Mouse (Mus musculus) forebrain, embryonic 11.5 days (tissue): Measurements from ENCODE around the gene Sec13. TPM values are rescaled to one million over a fixed set of nuclear protein-coding genes. Genes with fewer than 3 reads are reported as not detected.

ENCODE experiments used
- ATAC-seq: fragments of 200-750 bp; cut with Nextera tagmentation; replicated peaks from 2 replicates; pipeline ENCODE4 v1.8.0; 2017; ENCODE audit warnings: moderate TSS enrichment; ENCODE audit not compliant: low FRiP score
- DNase-seq: peaks from one replicate; pipeline ENCODE4 v3.0.0-alpha.2; 2017; ENCODE audit warnings: low spot score
- H3K27ac ChIP-seq: fragments of 300-500 bp; sonication (generic); 2 replicates; pipeline ENCODE4 v1.5.1; 2014; ENCODE audit warnings: low read depth, low read length
- H3K27me3 ChIP-seq: fragments of 300-500 bp; sonication (generic); 2 replicates; pipeline ENCODE4 v1.6.1; 2014; ENCODE audit warnings: mild to moderate bottlenecking, low read length, mixed read lengths; ENCODE audit not compliant: control insufficient read depth, insufficient read depth
- H3K36me3 ChIP-seq: fragments of 300-500 bp; sonication (generic); 2 replicates; pipeline ENCODE4 v1.6.1; 2014; ENCODE audit warnings: mild to moderate bottlenecking, low read length, moderate library complexity, mixed read lengths; ENCODE audit not compliant: control insufficient read depth, insufficient read depth
- H3K4me1 ChIP-seq: fragments of 300-500 bp; sonication (generic); replicated peaks from 2 replicates; pipeline ENCODE4 v1.6.1; 2014; ENCODE audit warnings: low read length, mixed read lengths; ENCODE audit not compliant: control insufficient read depth, insufficient read depth
- H3K4me2 ChIP-seq: fragments of 300-500 bp; sonication (generic); 2 replicates; pipeline ENCODE4 v1.6.1; 2014; ENCODE audit warnings: low read depth, mild to moderate bottlenecking, low read length, moderate library complexity, mixed read lengths; ENCODE audit not compliant: severe bottlenecking
- H3K4me3 ChIP-seq: fragments of 300-500 bp; sonication (generic); 2 replicates; pipeline ENCODE4 v1.5.1; 2014; ENCODE audit warnings: low read depth, low read length
- H3K9ac ChIP-seq: fragments of 300-500 bp; sonication (generic); 2 replicates; pipeline ENCODE4 v1.6.1; 2014; ENCODE audit warnings: low read length
- H3K9me3 ChIP-seq: fragments of 300-500 bp; sonication (generic); 2 replicates; pipeline ENCODE4 v1.6.1; 2016; ENCODE audit warnings: low read length, mixed read lengths; ENCODE audit not compliant: control insufficient read depth
- WGBS: fragments of 180-500 bp; shearing (Covaris S2); extraction: QIAGEN DNeasy Blood & Tissue Kit; methylation state at CpG from one replicate; pipeline ENCODE4 v1.1.7; 2014; 5-methylcytosine and 5-hydroxymethylcytosine counted together
- polyA plus RNA-seq: library from polyadenylated mRNA; unstranded; fragments of >200 nt; fragmentation: Nextera tagmentation; extraction: Ambion mirVana; gene quantifications from 2 replicates; pipeline ENCODE4 v1.2.1, GENCODE M21; 2014

Gene Sec13
- polyA plus RNA-seq, 1 experiment from 2014 or later: 248 TPM

- H3K27ac ChIP-seq: no peak overlapping the region
- peak overlapping the region; percentile 54; the same call in 1 of the 2 replicates for H3K9ac ChIP-seq
- H3K27me3 ChIP-seq: no peaks in the 10 kb centered on the region
- DNase-seq (no peak), ATAC-seq (no peak)
- H3K9me3 ChIP-seq: no peaks in the 10 kb centered on the region
- H3K4me3 ChIP-seq: peak overlapping the region; percentile 84
- WGBS: 74% methylated on average over 4 of the region's 4 CpGs
- H3K4me2 ChIP-seq: peak overlapping the region; percentile 98
- H3K4me1 ChIP-seq: peaks cover 13% of the 10 kb centered on the region
- no peaks in the 10 kb centered on the region for H3K36me3 ChIP-seq
These were observed 44.7 kb downstream of the Sec13 start for GRCm38 (mm10) chr6:113695766-113696355.

- Histone ChIP-seq H3K9ac (no peak overlapping the region), H3K27me3 (no peaks in the 10 kb centered on the region), H3K9me3 (no peaks in the 10 kb centered on the region), H3K4me3 (no peak overlapping the region), H3K36me3 (no peaks in the 10 kb centered on the region), H3K4me1 (peaks cover 13% of the 10 kb centered on the region), H3K4me2 (no peak overlapping the region), H3K27ac (no peak overlapping the region)
- DNase-seq (no peak), ATAC-seq (no peak)
- 73% methylated on average over 1 of the region's 1 CpGs for WGBS
These were observed 45.3 kb downstream of the Sec13 start for GRCm38 (mm10) chr6:113695203-113695602.

- 94% methylated on average over 5 of the region's 5 CpGs for WGBS
- Histone ChIP-seq H3K4me3 (no peak overlapping the region), H3K4me2 (no peak overlapping the region), H3K36me3 (no peaks in the 10 kb centered on the region), H3K27ac (no peak overlapping the region), H3K9ac (no peak overlapping the region), H3K4me1 (peaks cover 6% of the 10 kb centered on the region), H3K9me3 (no peaks in the 10 kb centered on the region), H3K27me3 (no peaks in the 10 kb centered on the region)
- ATAC-seq: no peak
- DNase-seq: no peak
These were observed 47.2 kb downstream of the Sec13 start for GRCm38 (mm10) chr6:113693377-113693776.

GRCm38 (mm10) chr6:113692661-113693133, 47.8 kb downstream of the Sec13 start:
- Histone ChIP-seq H3K4me3 (no peak overlapping the region), H3K4me1 (no peaks in the 10 kb centered on the region; the same call in 1 of the 2 replicates), H3K9ac (no peak overlapping the region), H3K9me3 (no peaks in the 10 kb centered on the region), H3K4me2 (no peak overlapping the region), H3K27ac (no peak overlapping the region), H3K27me3 (no peaks in the 10 kb centered on the region), H3K36me3 (no peaks in the 10 kb centered on the region)
- ATAC-seq (no peak), DNase-seq (no peak)
- WGBS: 83% methylated on average over 5 of the region's 5 CpGs

- Histone ChIP-seq H3K27ac (peak overlapping the region; percentile 21; the same call in 1 of the 2 replicates), H3K4me3 (no peak overlapping the region), H3K9me3 (no peaks in the 10 kb centered on the region), H3K4me1 (no peaks in the 10 kb centered on the region; the same call in 1 of the 2 replicates), H3K9ac (no peak overlapping the region), H3K27me3 (no peaks in the 10 kb centered on the region), H3K36me3 (no peaks in the 10 kb centered on the region), H3K4me2 (no peak overlapping the region; the same call in 1 of the 2 replicates)
- ATAC-seq: no peak
- WGBS: 78% methylated on average over 4 of the region's 4 CpGs
- no peak for DNase-seq
These were observed 49.5 kb downstream of the Sec13 start for GRCm38 (mm10) chr6:113691084-113691462.

- no peak overlapping the region; the same call in 1 of the 2 replicates for H3K4me2 ChIP-seq
- ATAC-seq (0 out of 2 replicates have a peak, but pooled peaks have one; percentile 33), DNase-seq (peak; percentile 64)
- no peaks in the 10 kb centered on the region for H3K4me1 ChIP-seq
- 0 out of 2 replicates have a peak overlapping the region, but pooled peaks have one; percentile 17 for H3K9ac ChIP-seq
- no peaks in the 10 kb centered on the region for H3K36me3 ChIP-seq
- H3K27me3 ChIP-seq: no peaks in the 10 kb centered on the region
- WGBS: 19% methylated on average over 14 of the region's 14 CpGs
- H3K9me3 ChIP-seq: no peaks in the 10 kb centered on the region
- peak overlapping the region; percentile 25; the same call in 1 of the 2 replicates for H3K27ac ChIP-seq
- H3K4me3 ChIP-seq: no peak overlapping the region
These were observed 50.0 kb downstream of the Sec13 start for GRCm38 (mm10) chr6:113690400-113691083.

- Histone ChIP-seq H3K27ac (0 out of 2 replicates have a peak overlapping the region, but pooled peaks have one; percentile 25), H3K4me2 (no peak overlapping the region), H3K27me3 (no peaks in the 10 kb centered on the region), H3K9me3 (no peaks in the 10 kb centered on the region), H3K4me1 (no peaks in the 10 kb centered on the region), H3K36me3 (no peaks in the 10 kb centered on the region), H3K4me3 (no peak overlapping the region), H3K9ac (no peak overlapping the region)
- no peak for ATAC-seq
- WGBS: 30% methylated on average over 7 of the region's 7 CpGs
- no peak for DNase-seq
These were observed 50.5 kb downstream of the Sec13 start for GRCm38 (mm10) chr6:113690008-113690399.

GRCm38 (mm10) chr6:113686551-113687125, 53.9 kb downstream of the Sec13 start:
- Histone ChIP-seq H3K9ac (no peak overlapping the region), H3K27me3 (no peaks in the 10 kb centered on the region), H3K9me3 (no peaks in the 10 kb centered on the region), H3K4me3 (no peak overlapping the region), H3K4me2 (no peak overlapping the region), H3K36me3 (no peaks in the 10 kb centered on the region), H3K4me1 (no peaks in the 10 kb centered on the region), H3K27ac (no peak overlapping the region)
- no peak for ATAC-seq
- DNase-seq: no peak
- WGBS: 42% methylated on average over 8 of the region's 8 CpGs
